Mouse (Mus musculus) retina, postnatal 7 days (tissue): ENCODE data around the gene Rbm38.
A peak's percentile ranks its signal among the peaks of the same experiment; 100 is the strongest.

Experiments
- DNase-seq: peaks from one replicate; pipeline ENCODE4 v3.0.0-alpha.2; 2012; ENCODE audit warnings: low read depth, low spot score

Rbm38 gene

GRCm38 (mm10) chr2:173020430-173020829, at the start of gene Rbm38:
TSS of gene Rbm38 (plus strand) at chr2:173020498.
- DNase-seq, result no peak

GRCm38 (mm10) chr2:172971865-172972264, 48.4 kb upstream of the Rbm38 start:
- no peak for DNase-seq

GRCm38 (mm10) chr2:172973806-172974565, 46.3 kb upstream of the Rbm38 start:
- DNase-seq, result no peak

GRCm38 (mm10) chr2:172974701-172975100, 45.6 kb upstream of the Rbm38 start:
- no peak for DNase-seq

- no peak for DNase-seq
Observed at GRCm38 (mm10) chr2:172975159-172975558, 45.1 kb upstream of the Rbm38 start.

- DNase-seq, result no peak
Observed at GRCm38 (mm10) chr2:172976661-172977238, 43.5 kb upstream of the Rbm38 start.

- DNase-seq, result no peak
Observed at GRCm38 (mm10) chr2:172977409-172978130, 42.7 kb upstream of the Rbm38 start, which contains the start of gene Spo11. TSS of gene Spo11 (plus strand) at chr2:172977700.

GRCm38 (mm10) chr2:172978131-172978633, 42.1 kb upstream of the Rbm38 start:
- no peak for DNase-seq

- DNase-seq, result no peak
Observed at GRCm38 (mm10) chr2:172979666-172980345, 40.5 kb upstream of the Rbm38 start.

- no peak for DNase-seq
Observed at GRCm38 (mm10) chr2:172982776-172983561, 37.3 kb upstream of the Rbm38 start.

GRCm38 (mm10) chr2:172990161-172990560, 30.1 kb upstream of the Rbm38 start:
- no peak for DNase-seq

- peak; percentile 63 for DNase-seq
Observed at GRCm38 (mm10) chr2:172996207-172996606, 24.1 kb upstream of the Rbm38 start.

GRCm38 (mm10) chr2:172997748-172998147, 22.6 kb upstream of the Rbm38 start:
- no peak for DNase-seq

- no peak for DNase-seq
Observed at GRCm38 (mm10) chr2:172998478-172998877, 21.8 kb upstream of the Rbm38 start.

- DNase-seq, result peak; percentile 98
Observed at GRCm38 (mm10) chr2:172999630-173000284, 20.5 kb upstream of the Rbm38 start, which contains the start of gene Rae1. TSS of gene Rae1 (plus strand) at chr2:173000117.

GRCm38 (mm10) chr2:173000285-173000652, 20.0 kb upstream of the Rbm38 start:
- no peak for DNase-seq

GRCm38 (mm10) chr2:173000921-173001320, 19.4 kb upstream of the Rbm38 start:
- no peak for DNase-seq

- DNase-seq, result no peak
Observed at GRCm38 (mm10) chr2:173003737-173004136, 16.6 kb upstream of the Rbm38 start.

GRCm38 (mm10) chr2:173010220-173010717, 10.0 kb upstream of the Rbm38 start:
- no peak for DNase-seq

GRCm38 (mm10) chr2:173011440-173011839, 8.9 kb upstream of the Rbm38 start:
- no peak for DNase-seq
